Mouse (Mus musculus) left cerebral cortex, adult 8-10 months (tissue): ENCODE results near the gene Dop1a. TPM values are rescaled to one million over a fixed set of nuclear protein-coding genes. Genes with fewer than 3 reads are reported as not detected.

Experiments used
- DNase-seq, 2 experiments: peaks; one replicate each; pipeline ENCODE4 v3.0.0; 2022; ENCODE audit warnings: low spot score in 2 of 2
- total RNA-seq, 4 experiments: library from RNA; stranded (reverse); gene quantifications; 2 replicates each; pipeline ENCODE4 v1.2.4; 2022

The Dop1a gene
- total RNA-seq, 4 experiments from 2014 or later, result 53.2 to 62.0 (median 57.5) TPM

GRCm38 (mm10) chr9:86499083-86499482 is 32.1 kb downstream of the Dop1a start:
- no peak for DNase-seq

DNA sequence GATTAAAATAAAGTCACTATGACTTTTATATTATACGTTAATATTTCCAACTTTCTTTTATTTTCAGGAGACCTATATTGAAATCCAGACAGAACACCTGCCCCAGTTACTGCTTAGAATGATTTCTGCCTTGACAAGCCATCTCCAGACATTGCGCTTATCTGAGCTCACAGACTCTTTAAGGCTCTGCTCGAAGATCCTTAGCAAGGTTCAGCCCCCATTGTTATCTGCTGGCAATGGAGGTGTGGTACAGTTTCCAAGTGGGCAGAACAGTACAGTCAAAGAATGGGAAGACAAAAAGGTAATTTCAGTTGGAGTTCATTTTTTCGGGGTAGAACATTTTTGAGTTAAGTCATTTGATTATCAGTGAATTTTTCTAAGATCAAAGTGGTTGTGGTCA is 40.5 kb downstream of the Dop1a start:
- no peak for DNase-seq

DNA sequence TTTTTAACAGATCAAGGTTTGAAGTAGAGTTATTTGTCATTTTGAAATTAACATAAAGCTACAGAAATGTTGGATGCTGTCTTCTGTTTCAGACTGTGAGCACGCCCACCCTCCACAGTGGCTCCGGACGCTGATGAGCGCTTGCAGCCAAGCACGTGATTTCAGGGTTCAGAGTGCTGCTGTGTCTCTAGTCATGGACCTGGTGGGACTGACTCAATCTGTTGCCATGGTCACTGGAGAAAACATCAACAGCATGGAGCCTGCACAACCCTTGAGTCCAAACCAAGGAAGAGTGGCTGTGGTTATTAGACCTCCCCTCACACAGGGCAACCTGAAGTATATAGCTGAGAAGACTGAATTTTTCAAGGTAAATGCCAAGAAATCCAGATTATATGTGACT is 46.8 kb downstream of the Dop1a start:
- DNase-seq, result no peak

GRCm38 (mm10) chr9:86514390-86514789 is 47.4 kb downstream of the Dop1a start:
- no peak for DNase-seq

GRCm38 (mm10) chr9:86514798-86515197 is 47.8 kb downstream of the Dop1a start:
- DNase-seq, result no peak

- no peak for DNase-seq
Observed at GRCm38 (mm10) chr9:86522335-86522734, 55.4 kb downstream of the Dop1a start.

DNA sequence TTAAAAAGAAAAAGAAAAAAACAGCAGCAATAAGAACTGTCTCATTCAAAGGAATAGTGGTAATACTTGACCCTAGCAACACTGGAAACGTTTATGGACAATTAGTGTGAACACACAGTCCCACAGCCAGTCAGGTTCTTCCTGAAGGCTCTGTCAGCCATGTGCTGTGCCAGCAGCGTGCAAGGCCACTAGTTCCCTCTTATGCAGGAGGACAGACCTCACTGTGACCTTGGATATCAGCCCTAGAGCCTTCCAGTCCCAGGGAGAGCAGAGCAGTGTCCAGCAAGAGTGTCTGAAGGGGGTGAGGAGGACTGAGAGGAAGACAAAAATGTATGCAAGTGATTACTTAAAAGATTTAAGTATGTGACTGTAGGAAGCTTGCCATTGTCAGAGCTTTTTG is 58.6 kb downstream of the Dop1a start:
- DNase-seq, result no peak

DNA sequence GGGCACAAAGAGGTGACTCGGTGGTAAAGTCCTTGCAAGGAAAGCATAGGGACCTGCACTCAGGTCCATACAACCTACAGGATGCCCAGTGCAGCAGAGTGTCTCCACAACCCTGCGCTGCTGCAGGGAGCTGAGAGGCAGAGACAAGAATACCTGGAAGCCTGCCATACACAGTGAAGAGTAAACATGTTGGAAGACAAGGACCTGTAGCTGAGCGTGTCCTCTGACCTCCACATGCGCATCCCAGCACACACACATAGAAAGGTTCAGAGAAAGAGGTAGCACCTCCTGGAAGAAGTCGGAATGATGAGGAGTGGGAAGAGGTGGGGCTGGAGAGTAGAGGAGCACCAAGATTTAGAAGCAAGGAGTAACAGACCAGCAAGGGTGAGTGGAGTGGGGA is 67.1 kb downstream of the Dop1a start:
- DNase-seq, result no peak

- DNase-seq, result no peak
Observed at GRCm38 (mm10) chr9:86543451-86543850, 76.5 kb downstream of the Dop1a start.

DNA sequence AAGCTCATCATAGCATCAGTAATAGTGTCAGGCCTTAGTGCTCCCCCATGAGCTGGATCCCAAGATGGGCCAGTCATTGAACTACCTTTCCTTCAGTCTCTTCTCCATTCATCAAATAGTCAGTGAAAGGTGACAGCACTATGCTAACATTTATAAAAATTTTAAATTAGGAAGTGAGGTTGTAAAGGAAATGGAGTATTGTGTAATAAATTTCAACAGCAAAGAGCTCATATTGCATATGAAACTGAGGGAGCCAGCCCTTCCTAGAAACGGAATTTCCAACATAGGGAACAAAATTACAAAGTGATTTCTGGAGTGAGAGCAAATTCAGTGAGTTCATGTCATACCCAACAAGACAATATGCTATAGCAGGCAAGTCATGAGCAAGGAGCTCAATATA is 77.6 kb downstream of the Dop1a start:
- DNase-seq, result no peak

- DNase-seq, result no peak
Observed at GRCm38 (mm10) chr9:86549637-86550162, 82.7 kb downstream of the Dop1a start.

GRCm38 (mm10) chr9:86550717-86551116 is 83.8 kb downstream of the Dop1a start:
- no peak for DNase-seq

- DNase-seq, result no peak
Observed at GRCm38 (mm10) chr9:86553886-86554285, 86.9 kb downstream of the Dop1a start.

GRCm38 (mm10) chr9:86554641-86555040 is 87.7 kb downstream of the Dop1a start:
- no peak for DNase-seq

DNA sequence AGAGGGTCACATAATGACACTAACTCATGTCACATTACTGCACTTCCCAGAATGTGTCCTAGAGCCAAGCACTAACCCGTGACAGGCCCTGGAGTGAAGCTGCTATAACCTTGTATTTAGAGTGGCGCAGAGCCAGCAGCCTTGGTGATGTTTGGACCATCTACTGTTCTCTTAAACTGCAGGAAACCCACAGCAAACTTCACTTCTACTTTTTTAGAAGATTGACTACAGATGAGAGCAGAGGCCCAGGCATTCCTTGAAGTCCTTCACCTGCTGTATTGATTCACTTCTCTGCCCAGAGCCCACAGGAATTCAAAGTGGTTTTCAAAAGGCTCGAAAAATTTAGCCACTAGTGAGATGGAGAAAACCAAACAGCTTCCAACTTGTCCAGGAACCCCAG is 93.6 kb downstream of the Dop1a start:
- DNase-seq, result no peak

GRCm38 (mm10) chr9:86569314-86569910 is 102.5 kb downstream of the Dop1a start:
- no peak for DNase-seq

- DNase-seq, result no peak
Observed at GRCm38 (mm10) chr9:86570261-86570890, 103.4 kb downstream of the Dop1a start.

DNA sequence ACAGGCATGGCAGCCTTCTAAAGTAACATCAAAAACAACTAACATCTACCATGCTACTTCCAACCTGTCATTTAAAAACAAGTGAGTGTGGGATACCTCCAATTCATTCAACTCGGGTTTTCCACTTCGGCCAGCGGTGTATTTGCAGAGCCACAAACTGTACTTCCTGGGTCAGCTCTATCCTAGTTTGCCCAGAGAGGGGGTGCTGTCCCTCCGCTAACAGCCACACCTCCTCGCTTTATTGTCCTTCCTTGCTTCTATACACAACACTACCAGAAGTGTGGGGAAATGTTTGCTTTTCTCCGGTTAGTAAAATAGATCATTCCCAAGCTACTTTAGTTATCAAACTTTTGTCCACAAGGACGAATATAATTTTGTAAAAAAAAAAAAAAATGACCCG is 104.0 kb downstream of the Dop1a start:
- DNase-seq, result no peak

GRCm38 (mm10) chr9:86571540-86572135 is 104.7 kb downstream of the Dop1a start, which contains the start of the genes Pgm3 and Rwdd2a:
Gene Pgm3 (minus strand): TSS chr9:86571842.
Gene Rwdd2a (plus strand): TSS chr9:86571991.
- DNase-seq, result peak; percentile 79 to 96

- peak; percentile 25 to 45 for DNase-seq
Observed at GRCm38 (mm10) chr9:86572196-86572595, 105.2 kb downstream of the Dop1a start.

- peak; percentile 74 to 80 for DNase-seq
Observed at GRCm38 (mm10) chr9:86572636-86573291, 105.8 kb downstream of the Dop1a start.
